Mouse (Mus musculus): ENCODE measurements around the gene Rps10. TPM values are rescaled to one million over a fixed set of nuclear protein-coding genes. Genes with fewer than 3 reads are reported as not detected.
"Not testable (repeated sequence)": the region's sequence is repeated elsewhere in the genome, so short reads cannot be mapped to it uniquely, and the experiment has no call there.

Gene Rps10
- polyA plus RNA-seq, 1 experiment from 2014 or later: 724 TPM

GRCm38 (mm10) chr17:27650586-27650985 lies 14.1 kb upstream of the Rps10 start:
- WGBS (ENCODE audit: insufficient replicate concordance): 69% methylated on average over 13 of the region's 13 CpGs
- no peak overlapping the region for H3K9ac ChIP-seq (ENCODE audit: low read depth, low read length)
- H3K4me3 ChIP-seq (ENCODE audit: low read depth, low read length): no peak overlapping the region
- peaks cover 20% of the 10 kb centered on the region for H3K27me3 ChIP-seq (ENCODE audit: control insufficient read depth, insufficient read depth, low read length)
- H3K36me3 ChIP-seq (ENCODE audit: control insufficient read depth, insufficient read depth, low read length): no peaks in the 10 kb centered on the region
- peaks cover 4% of the 10 kb centered on the region; the same call in 1 of the 2 replicates for H3K4me1 ChIP-seq (ENCODE audit: control insufficient read depth, insufficient read depth, low read length)
- no peak overlapping the region for H3K27ac ChIP-seq (ENCODE audit: low read depth, low read length)
- no peaks in the 10 kb centered on the region for H3K9me3 ChIP-seq (replicated peaks; ENCODE audit: control insufficient read depth, low read length)
- ATAC-seq (replicated peaks; ENCODE audit: insufficient number of reproducible peaks, low FRiP score, low TSS enrichment): 0 out of 2 replicates have a peak, but pooled peaks have one; percentile 8
- H3K4me2 ChIP-seq: no peak overlapping the region

DNA sequence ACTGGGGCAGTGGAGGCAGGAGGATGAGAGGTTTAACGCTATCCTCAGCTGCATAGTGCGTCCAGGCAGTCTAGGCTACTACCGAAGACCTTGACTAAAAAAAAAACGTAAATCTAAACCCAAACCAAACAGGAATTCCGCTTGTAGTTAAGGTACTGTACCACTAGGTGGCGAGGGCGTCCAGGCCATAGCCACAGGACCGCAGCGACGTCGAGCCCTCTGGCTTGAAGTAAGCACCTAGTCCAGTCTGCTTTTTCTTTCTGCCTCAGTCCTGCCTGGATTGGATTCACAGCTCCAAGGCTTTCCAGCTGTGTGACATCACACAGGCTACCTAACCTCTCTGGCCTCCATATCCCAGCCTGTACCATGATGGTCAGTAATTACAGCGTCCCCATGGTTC lies 13.7 kb upstream of the Rps10 start:
- WGBS (ENCODE audit: insufficient replicate concordance): 11% methylated on average over 12 of the region's 12 CpGs
- H3K9me3 ChIP-seq (replicated peaks; ENCODE audit: control insufficient read depth, low read length): no peaks in the 10 kb centered on the region
- H3K4me2 ChIP-seq: no peak overlapping the region
- H3K36me3 ChIP-seq (ENCODE audit: control insufficient read depth, insufficient read depth, low read length): no peaks in the 10 kb centered on the region
- 0 out of 2 replicates have a peak, but pooled peaks have one; percentile 18 for ATAC-seq (replicated peaks; ENCODE audit: insufficient number of reproducible peaks, low FRiP score, low TSS enrichment)
- H3K27me3 ChIP-seq (ENCODE audit: control insufficient read depth, insufficient read depth, low read length): peaks cover 16% of the 10 kb centered on the region
- H3K9ac ChIP-seq (ENCODE audit: low read depth, low read length): no peak overlapping the region
- H3K4me3 ChIP-seq (ENCODE audit: low read depth, low read length): no peak overlapping the region
- H3K27ac ChIP-seq (ENCODE audit: low read depth, low read length): no peak overlapping the region
- H3K4me1 ChIP-seq (ENCODE audit: control insufficient read depth, insufficient read depth, low read length): no peaks in the 10 kb centered on the region; the same call in 1 of the 2 replicates

GRCm38 (mm10) chr17:27645807-27646206 lies 9.3 kb upstream of the Rps10 start:
- H3K27me3 ChIP-seq (ENCODE audit: control insufficient read depth, insufficient read depth, low read length): no peaks in the 10 kb centered on the region; the same call in 1 of the 2 replicates
- no peak overlapping the region for H3K27ac ChIP-seq (ENCODE audit: low read depth, low read length)
- no peak overlapping the region for H3K9ac ChIP-seq (ENCODE audit: low read depth, low read length)
- 32% methylated on average over 7 of the region's 7 CpGs for WGBS (ENCODE audit: insufficient replicate concordance)
- H3K4me3 ChIP-seq (ENCODE audit: low read depth, low read length): no peak overlapping the region
- no peaks in the 10 kb centered on the region for H3K9me3 ChIP-seq (replicated peaks; ENCODE audit: control insufficient read depth, low read length)
- H3K4me1 ChIP-seq (ENCODE audit: control insufficient read depth, insufficient read depth, low read length): peaks cover 5% of the 10 kb centered on the region
- no peak for ATAC-seq (replicated peaks; ENCODE audit: insufficient number of reproducible peaks, low FRiP score, low TSS enrichment)
- H3K36me3 ChIP-seq (ENCODE audit: control insufficient read depth, insufficient read depth, low read length): no peaks in the 10 kb centered on the region
- no peak overlapping the region for H3K4me2 ChIP-seq

DNA sequence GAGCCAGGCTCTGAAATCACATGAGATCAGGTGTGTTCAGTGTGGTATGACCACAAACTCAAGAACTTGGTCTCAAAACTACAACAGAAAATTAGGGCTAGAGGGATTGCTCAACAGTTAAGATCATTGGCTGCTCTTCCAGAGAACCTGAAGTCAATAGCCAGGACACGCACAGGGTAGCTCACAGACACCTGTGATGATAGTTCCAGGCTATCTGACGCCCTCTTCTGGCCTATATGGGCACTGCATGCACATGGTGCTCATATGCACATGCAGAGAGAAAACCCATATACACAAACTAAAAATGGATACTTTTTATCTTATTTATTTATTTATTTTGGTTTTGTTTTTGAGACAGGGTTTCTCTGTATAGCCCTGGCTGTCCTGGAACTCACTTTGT lies 8.1 kb upstream of the Rps10 start:
- ATAC-seq (replicated peaks; ENCODE audit: insufficient number of reproducible peaks, low FRiP score, low TSS enrichment): no peak

GRCm38 (mm10) chr17:27643756-27644155 lies 7.3 kb upstream of the Rps10 start:
- H3K9me3 ChIP-seq (replicated peaks; ENCODE audit: control insufficient read depth, low read length): no peaks in the 10 kb centered on the region
- 68% methylated on average over 9 of the region's 9 CpGs for WGBS (ENCODE audit: insufficient replicate concordance)
- no peak overlapping the region for H3K4me3 ChIP-seq (ENCODE audit: low read depth, low read length)
- no peak for ATAC-seq (replicated peaks; ENCODE audit: insufficient number of reproducible peaks, low FRiP score, low TSS enrichment)
- peaks cover 5% of the 10 kb centered on the region for H3K4me1 ChIP-seq (ENCODE audit: control insufficient read depth, insufficient read depth, low read length)
- H3K4me2 ChIP-seq: no peak overlapping the region
- H3K9ac ChIP-seq (ENCODE audit: low read depth, low read length): no peak overlapping the region
- H3K36me3 ChIP-seq (ENCODE audit: control insufficient read depth, insufficient read depth, low read length): no peaks in the 10 kb centered on the region
- no peak overlapping the region for H3K27ac ChIP-seq (ENCODE audit: low read depth, low read length)
- no peaks in the 10 kb centered on the region; the same call in 1 of the 2 replicates for H3K27me3 ChIP-seq (ENCODE audit: control insufficient read depth, insufficient read depth, low read length)

More for the DNA sequence above, 8.1 kb upstream of the Rps10 start:
- H3K27ac ChIP-seq (ENCODE audit: low read depth, low read length): no peak overlapping the region
- H3K27me3 ChIP-seq (ENCODE audit: control insufficient read depth, insufficient read depth, low read length): no peaks in the 10 kb centered on the region; the same call in 1 of the 2 replicates
- H3K4me3 ChIP-seq (ENCODE audit: low read depth, low read length): no peak overlapping the region
- no peaks in the 10 kb centered on the region for H3K9me3 ChIP-seq (replicated peaks; ENCODE audit: control insufficient read depth, low read length)
- WGBS (ENCODE audit: insufficient replicate concordance): 50% methylated on average over 2 of the region's 2 CpGs
- no peaks in the 10 kb centered on the region for H3K36me3 ChIP-seq (ENCODE audit: control insufficient read depth, insufficient read depth, low read length)
- peaks cover 5% of the 10 kb centered on the region for H3K4me1 ChIP-seq (ENCODE audit: control insufficient read depth, insufficient read depth, low read length)
- H3K9ac ChIP-seq (ENCODE audit: low read depth, low read length): no peak overlapping the region
- H3K4me2 ChIP-seq: no peak overlapping the region

DNA sequence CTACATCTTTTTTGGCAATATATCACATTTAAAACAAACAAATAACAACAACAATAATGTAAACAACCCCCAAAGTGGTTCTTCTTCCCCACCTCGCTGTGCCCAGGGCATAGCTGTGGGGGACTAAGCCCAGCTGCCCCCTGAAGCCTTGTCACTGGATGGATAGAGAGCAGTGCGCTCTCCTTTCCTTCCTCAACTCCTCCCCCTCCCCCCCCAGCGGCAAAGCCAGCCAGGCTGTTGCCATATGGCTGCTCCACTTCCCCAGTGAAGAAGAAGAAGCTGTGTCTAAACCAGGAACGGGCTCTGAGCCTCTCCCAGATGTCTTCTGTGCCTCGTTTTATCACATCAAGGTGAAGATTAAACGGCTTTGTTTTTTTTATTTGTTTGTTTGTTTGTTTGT lies 6.6 kb upstream of the Rps10 start:
- no peaks in the 10 kb centered on the region for H3K36me3 ChIP-seq (ENCODE audit: control insufficient read depth, insufficient read depth, low read length)
- H3K27ac ChIP-seq (ENCODE audit: low read depth, low read length): no peak overlapping the region
- 30% methylated on average over 6 of the region's 6 CpGs for WGBS (ENCODE audit: insufficient replicate concordance)
- H3K9ac ChIP-seq (ENCODE audit: low read depth, low read length): no peak overlapping the region
- no peak for ATAC-seq (replicated peaks; ENCODE audit: insufficient number of reproducible peaks, low FRiP score, low TSS enrichment)
- H3K4me2 ChIP-seq: no peak overlapping the region
- H3K4me1 ChIP-seq (ENCODE audit: control insufficient read depth, insufficient read depth, low read length): peaks cover 5% of the 10 kb centered on the region
- H3K9me3 ChIP-seq (replicated peaks; ENCODE audit: control insufficient read depth, low read length): no peaks in the 10 kb centered on the region
- H3K27me3 ChIP-seq (ENCODE audit: control insufficient read depth, insufficient read depth, low read length): no peaks in the 10 kb centered on the region; the same call in 1 of the 2 replicates
- H3K4me3 ChIP-seq (ENCODE audit: low read depth, low read length): no peak overlapping the region

DNA sequence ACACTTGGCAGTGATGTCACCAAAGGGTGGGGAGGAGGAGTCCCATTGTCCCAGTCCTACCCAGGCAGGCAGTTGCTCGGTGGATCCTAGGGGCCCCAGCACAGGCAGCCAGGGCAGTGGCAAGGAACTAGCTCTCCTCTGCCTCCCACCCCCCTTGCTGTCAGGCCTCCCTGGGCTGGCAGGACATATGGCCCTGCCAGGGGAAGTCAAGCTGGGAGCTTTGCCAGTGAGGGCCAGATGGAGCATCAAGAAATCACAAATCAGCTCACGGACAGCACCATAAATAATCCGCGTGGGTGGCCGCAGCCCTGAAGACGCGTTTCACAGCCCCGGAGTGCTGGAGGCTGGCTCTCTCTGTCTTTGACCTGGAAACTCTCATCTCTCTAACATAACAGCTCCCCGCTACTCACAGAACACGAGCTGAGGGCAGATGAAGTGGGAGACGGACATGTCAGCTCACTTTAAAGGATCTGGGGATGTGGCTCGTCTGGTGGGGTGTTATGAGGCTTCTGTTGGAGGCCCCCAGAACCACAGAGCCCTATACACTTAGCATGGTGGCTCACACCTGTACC lies 6.1 kb upstream of the Rps10 start:
- H3K4me3 ChIP-seq (ENCODE audit: low read depth, low read length): no peak overlapping the region
- no peaks in the 10 kb centered on the region for H3K36me3 ChIP-seq (ENCODE audit: control insufficient read depth, insufficient read depth, low read length)
- ATAC-seq (replicated peaks; ENCODE audit: insufficient number of reproducible peaks, low FRiP score, low TSS enrichment): no peak
- peaks cover 5% of the 10 kb centered on the region for H3K4me1 ChIP-seq (ENCODE audit: control insufficient read depth, insufficient read depth, low read length)
- 22% methylated on average over 12 of the region's 12 CpGs for WGBS (ENCODE audit: insufficient replicate concordance)
- no peak overlapping the region for H3K9ac ChIP-seq (ENCODE audit: low read depth, low read length)
- no peaks in the 10 kb centered on the region for H3K27me3 ChIP-seq (ENCODE audit: control insufficient read depth, insufficient read depth, low read length)
- H3K9me3 ChIP-seq (replicated peaks; ENCODE audit: control insufficient read depth, low read length): no peaks in the 10 kb centered on the region
- H3K4me2 ChIP-seq: peak overlapping the region; percentile 28; the same call in 1 of the 2 replicates
- H3K27ac ChIP-seq (ENCODE audit: low read depth, low read length): no peak overlapping the region

DNA sequence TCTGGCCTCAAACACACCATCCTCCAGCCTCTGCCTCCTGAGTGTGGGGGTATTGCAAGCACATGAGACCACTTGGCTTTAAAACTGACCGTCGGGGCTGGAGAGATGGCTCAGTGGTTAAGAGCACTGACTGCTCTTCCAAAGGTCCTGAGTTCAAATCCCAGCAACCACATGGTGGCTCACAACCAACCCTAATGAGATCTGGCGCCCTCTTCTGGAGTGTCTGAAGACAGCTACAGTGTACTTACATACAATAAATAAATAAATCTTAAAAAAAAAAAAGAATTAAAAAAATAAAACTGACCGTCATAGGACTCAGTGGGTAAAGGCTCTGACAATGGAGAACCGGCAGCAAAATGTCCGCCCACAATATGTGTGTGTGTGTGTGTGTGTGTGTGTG lies 3.4 kb upstream of the Rps10 start:
- ATAC-seq (replicated peaks; ENCODE audit: insufficient number of reproducible peaks, low FRiP score, low TSS enrichment); H3K4me3 ChIP-seq (ENCODE audit: low read depth, low read length); H3K27me3 ChIP-seq (ENCODE audit: control insufficient read depth, insufficient read depth, low read length); H3K27ac ChIP-seq (ENCODE audit: low read depth, low read length); H3K9me3 ChIP-seq (replicated peaks; ENCODE audit: control insufficient read depth, low read length); H3K4me2 ChIP-seq; H3K36me3 ChIP-seq (ENCODE audit: control insufficient read depth, insufficient read depth, low read length); H3K9ac ChIP-seq (ENCODE audit: low read depth, low read length): not testable (repeated sequence)
- 88% methylated on average over 6 of the region's 6 CpGs for WGBS (ENCODE audit: insufficient replicate concordance)
- peaks cover 14% of the 10 kb centered on the region for H3K4me1 ChIP-seq (ENCODE audit: control insufficient read depth, insufficient read depth, low read length)

- ATAC-seq (replicated peaks; ENCODE audit: insufficient number of reproducible peaks, low FRiP score, low TSS enrichment): no peak
Observed at GRCm38 (mm10) chr17:27638921-27639332, 2.5 kb upstream of the Rps10 start.

More at GRCm38 (mm10) chr17:27638921-27639332, 2.5 kb upstream of the Rps10 start:
- Histone ChIP-seq H3K4me1 (ENCODE audit: control insufficient read depth, insufficient read depth, low read length) (peaks cover 15% of the 10 kb centered on the region), H3K27ac (ENCODE audit: low read depth, low read length) (no peak overlapping the region), H3K4me3 (ENCODE audit: low read depth, low read length) (no peak overlapping the region), H3K4me2 (no peak overlapping the region), H3K9ac (ENCODE audit: low read depth, low read length) (no peak overlapping the region), H3K27me3 (ENCODE audit: control insufficient read depth, insufficient read depth, low read length) (no peaks in the 10 kb centered on the region), H3K9me3 (replicated peaks; ENCODE audit: control insufficient read depth, low read length) (no peaks in the 10 kb centered on the region), H3K36me3 (ENCODE audit: control insufficient read depth, insufficient read depth, low read length) (no peaks in the 10 kb centered on the region)
- 68% methylated on average over 20 of the region's 20 CpGs for WGBS (ENCODE audit: insufficient replicate concordance)
